Mouse (Mus musculus): Measurements from ENCODE around the gene Scd2.

DNA sequence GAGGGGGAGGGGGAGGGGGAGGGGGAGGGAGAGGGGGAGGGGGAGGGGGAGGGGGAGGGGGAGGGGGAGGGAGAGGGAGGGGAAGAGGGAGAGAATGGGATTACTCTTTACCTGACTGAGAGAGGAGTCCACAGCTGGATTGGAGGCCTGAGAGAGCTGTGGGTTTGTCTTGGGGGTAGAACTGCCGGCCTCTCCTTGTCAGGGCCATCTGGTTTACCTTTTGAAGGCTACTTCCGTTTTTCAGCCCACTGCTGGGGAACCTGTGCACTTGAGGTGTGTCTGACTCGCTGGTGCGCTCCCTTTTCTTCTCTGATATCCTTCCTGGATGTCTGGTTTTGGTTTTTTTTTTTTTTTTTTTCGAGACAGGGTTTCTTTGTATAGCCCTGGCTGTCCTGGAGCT is 23.9 kb downstream of the Scd2 start:
- TF ChIP-seq CTCF (IDR thresholded peaks at IDR 0.05; ENCODE audit: control insufficient read depth, insufficient read depth, insufficient replicate concordance, low read depth, low read length) (no peak), POLR2A (IDR thresholded peaks at IDR 0.05; ENCODE audit: control insufficient read depth, low read depth, low read length) (no peak)

Data from testis, adult 2 months (tissue).